Mouse (Mus musculus) ES-E14 (cell line): ENCODE measurements at regions not wholly inside any gene's neighbourhood (a gene's known extent, or its start where the extent isn't known, plus 50 kb on each side); places are given as distances from the start of the nearest gene placed in this dataset.

Source experiments
- DNase-seq: peaks from one replicate; pipeline ENCODE4 v3.0.0-alpha.2; 2013; ENCODE audit warnings: low read depth, low spot score
- H3K27ac ChIP-seq: 2 replicates; pipeline ENCODE4 v1.5.1; 2012; ENCODE audit warnings: low read depth, mild to moderate bottlenecking, low read length, moderate library complexity, mixed read lengths; ENCODE audit not compliant: poor library complexity, insufficient read depth, severe bottlenecking
- H3K36me3 ChIP-seq: 2 replicates; pipeline ENCODE4 v1.6.1; 2012; ENCODE audit warnings: mild to moderate bottlenecking, low read length, moderate library complexity, mixed read lengths; ENCODE audit not compliant: control insufficient read depth, poor library complexity, insufficient read depth, severe bottlenecking
- H3K4me1 ChIP-seq, 2 experiments: fragments of 150-350 bp in 1 of 2; sonication (generic) in 1 of 2; 2 replicates each; pipeline ENCODE4 v1.6.1; 2012; ENCODE audit warnings: low read length in 2 of 2, mild to moderate bottlenecking in 1 of 2, mixed read lengths in 1 of 2; ENCODE audit not compliant: control insufficient read depth in 2 of 2, insufficient read depth in 2 of 2, poor library complexity in 1 of 2
- H3K4me3 ChIP-seq, 2 experiments: fragments of 150-350 bp in 1 of 2; sonication (generic) in 1 of 2; 2 replicates each; pipeline ENCODE4 v1.5.1; 2012; ENCODE audit warnings: low read length in 2 of 2, low read depth in 1 of 2, mild to moderate bottlenecking in 1 of 2, mixed read lengths in 1 of 2; ENCODE audit not compliant: insufficient read depth in 1 of 2, poor library complexity in 1 of 2, severe bottlenecking in 1 of 2
- H3K9ac ChIP-seq: 2 replicates; pipeline ENCODE4 v1.6.1; 2012; ENCODE audit warnings: low read depth, mild to moderate bottlenecking, low read length, mixed read lengths; ENCODE audit not compliant: poor library complexity, insufficient read depth, severe bottlenecking
- H3K9me3 ChIP-seq: fragments of 150-350 bp; sonication (generic); 2 replicates; pipeline ENCODE4 v1.6.1; 2012; ENCODE audit warnings: low read depth, mild to moderate bottlenecking, low read length; ENCODE audit not compliant: control insufficient read depth, insufficient read depth
- CHD2 ChIP-seq: IDR thresholded peaks from 2 replicates; pipeline ENCODE4 v1.6.1; 2014; ENCODE audit warnings: mild to moderate bottlenecking, low read depth, low read length, inconsistent platforms
- HCFC1 ChIP-seq: IDR thresholded peaks from 2 replicates; pipeline ENCODE4 v1.6.1; 2012; ENCODE audit warnings: low read length, inconsistent platforms, borderline replicate concordance; ENCODE audit not compliant: insufficient read depth
- MAFK ChIP-seq: IDR thresholded peaks from 2 replicates; pipeline ENCODE4 v1.6.1; 2014; ENCODE audit warnings: mild to moderate bottlenecking, low read depth, low read length, inconsistent platforms; ENCODE audit not compliant: insufficient read depth
- ZC3H11A ChIP-seq: IDR thresholded peaks from 2 replicates; pipeline ENCODE4 v1.6.1; 2012; ENCODE audit warnings: low read depth, mild to moderate bottlenecking, inconsistent platforms, low read length, borderline replicate concordance
- ZNF384 ChIP-seq: IDR thresholded peaks from 2 replicates; pipeline ENCODE4 v1.6.1; 2012; ENCODE audit warnings: low read depth, low read length, inconsistent platforms
- in situ Hi-C, 2 experiments: fragments of 600-800 bp; cut with MboI; formaldehyde crosslinking; loops; one replicate each; pipeline ENCODE4 v1.15.1; 2025; ENCODE audit warnings: low sequenced_read_pairs in 2 of 2, inconsistent platforms in 1 of 2; ENCODE audit not compliant: unreplicated experiment in 2 of 2

DNA sequence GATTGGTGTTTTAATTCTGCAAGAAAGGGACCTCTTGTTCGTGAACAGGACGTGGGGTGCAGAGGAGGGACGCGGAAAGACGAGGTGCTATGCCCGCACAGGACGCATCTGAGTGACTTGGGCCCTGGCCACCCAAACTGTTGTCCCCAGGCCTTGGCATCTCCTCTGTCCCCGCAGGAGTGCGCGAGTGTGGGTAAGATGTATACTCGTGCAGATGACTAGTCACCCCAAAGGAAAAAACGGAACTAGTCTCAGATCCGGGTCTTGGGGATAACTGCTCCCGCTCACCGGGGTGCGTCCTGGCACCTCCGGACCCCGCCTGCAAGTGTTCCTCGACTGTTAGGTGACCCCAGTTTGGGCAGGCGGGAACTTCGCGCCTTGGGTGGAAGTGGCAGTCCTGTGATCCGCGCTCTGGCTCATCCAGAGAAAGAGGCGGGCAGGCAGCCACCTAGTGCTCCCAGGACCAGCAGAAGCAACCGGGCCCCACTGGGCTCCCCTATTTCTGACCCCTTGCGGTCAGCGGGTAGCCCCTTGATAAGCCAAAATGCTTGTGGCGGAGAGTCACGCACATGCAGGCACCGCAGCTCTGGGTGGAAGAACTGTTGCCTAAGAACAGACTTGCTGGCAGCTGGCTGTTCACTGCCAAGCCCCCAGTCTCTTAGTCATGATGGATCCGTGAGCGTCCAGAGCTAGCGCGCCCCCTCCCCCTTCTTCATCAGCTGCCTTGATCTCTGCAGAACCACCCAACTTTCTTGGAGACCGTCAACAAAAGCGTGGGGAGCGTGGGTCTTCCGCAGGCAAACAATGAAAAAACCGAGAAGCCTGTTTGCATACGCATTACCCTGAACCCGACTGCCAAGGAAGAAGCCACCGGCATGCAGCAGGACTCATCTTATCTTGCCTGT lies 85.0 kb upstream of the Rrp15 start:
- in situ Hi-C loops, result loop anchor here (10.0 to 25.0 kb wide), 2 partner anchors 128 to 131 kb away; partner anchors contain the start of gene D1Pas1 (in 2 of the 2)
- Histone ChIP-seq H3K4me1 (0 out of 4 replicates have a peak, but pooled peaks cover 0 to 2% of the 10 kb centered on the region in 2 experiments), H3K36me3 (no peaks in the 10 kb centered on the region), H3K9ac (no peak overlapping the region), H3K9me3 (no peaks in the 10 kb centered on the region), H3K4me3 (peak overlapping the region; percentile 51 to 56), H3K27ac (no peak overlapping the region)
- TF ChIP-seq ZC3H11A, result no peak
- TF ChIP-seq HCFC1, result no peak
- no peak for TF ChIP-seq CHD2
- no peak for TF ChIP-seq ZNF384
- TF ChIP-seq MAFK, result no peak
- DNase-seq, result peak; percentile 38

DNA sequence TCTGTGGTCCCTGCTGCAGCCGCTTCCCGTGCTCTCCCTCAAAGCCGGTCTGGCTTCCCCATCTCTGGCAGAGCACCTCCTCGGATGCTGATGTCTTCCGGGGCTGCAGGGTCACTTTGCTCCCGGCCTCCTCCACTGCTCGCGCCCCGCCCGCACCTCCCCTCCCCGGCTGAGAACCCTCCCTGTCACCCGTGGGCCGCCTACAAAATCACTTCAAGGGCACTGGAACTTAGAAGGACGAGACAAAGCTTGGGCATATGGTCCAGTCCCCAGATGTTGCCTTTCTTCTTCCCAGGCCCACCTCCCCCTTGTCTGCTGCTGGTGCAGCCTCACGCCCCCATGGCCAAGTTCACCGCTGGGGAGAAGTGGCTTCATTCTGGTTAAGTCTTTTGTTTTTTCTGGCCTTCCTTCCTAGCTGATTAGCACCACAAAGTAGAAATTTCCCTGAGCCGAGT lies 84.3 kb upstream of the Rrp15 start:
- H3K36me3 ChIP-seq, result no peaks in the 10 kb centered on the region
- no peak overlapping the region for H3K9ac ChIP-seq
- DNase-seq, result peak; percentile 21
- H3K4me3 ChIP-seq, result peak overlapping the region; percentile 51 to 56
- TF ChIP-seq CHD2 (no peak), ZNF384 (no peak), ZC3H11A (no peak), HCFC1 (no peak)
- H3K4me1 ChIP-seq, result 0 out of 4 replicates have a peak, but pooled peaks cover 0 to 2% of the 10 kb centered on the region in 2 experiments
- in situ Hi-C loops, result loop anchor here (10.0 to 25.0 kb wide), 2 partner anchors 129 to 131 kb away; partner anchors contain the start of gene D1Pas1 (in 2 of the 2)
- no peak overlapping the region for H3K27ac ChIP-seq
- H3K9me3 ChIP-seq, result no peaks in the 10 kb centered on the region

GRCm38 (mm10) chr1:186827773-186828172 lies 78.6 kb upstream of the Rrp15 start:
- Histone ChIP-seq H3K4me1 (no peaks in the 10 kb centered on the region), H3K9ac (no peak overlapping the region), H3K9me3 (no peaks in the 10 kb centered on the region), H3K4me3 (no peak overlapping the region), H3K36me3 (no peaks in the 10 kb centered on the region), H3K27ac (no peak overlapping the region)
- in situ Hi-C loops, result loop anchor here in 1 of 2 experiments (25.0 kb wide), 1 partner anchor 135 kb away; the partner anchor contains the start of gene D1Pas1
- TF ChIP-seq CHD2 (no peak), ZC3H11A (peak; percentile 96), HCFC1 (no peak), MAFK (no peak)
- peak; percentile 27 for DNase-seq

DNA sequence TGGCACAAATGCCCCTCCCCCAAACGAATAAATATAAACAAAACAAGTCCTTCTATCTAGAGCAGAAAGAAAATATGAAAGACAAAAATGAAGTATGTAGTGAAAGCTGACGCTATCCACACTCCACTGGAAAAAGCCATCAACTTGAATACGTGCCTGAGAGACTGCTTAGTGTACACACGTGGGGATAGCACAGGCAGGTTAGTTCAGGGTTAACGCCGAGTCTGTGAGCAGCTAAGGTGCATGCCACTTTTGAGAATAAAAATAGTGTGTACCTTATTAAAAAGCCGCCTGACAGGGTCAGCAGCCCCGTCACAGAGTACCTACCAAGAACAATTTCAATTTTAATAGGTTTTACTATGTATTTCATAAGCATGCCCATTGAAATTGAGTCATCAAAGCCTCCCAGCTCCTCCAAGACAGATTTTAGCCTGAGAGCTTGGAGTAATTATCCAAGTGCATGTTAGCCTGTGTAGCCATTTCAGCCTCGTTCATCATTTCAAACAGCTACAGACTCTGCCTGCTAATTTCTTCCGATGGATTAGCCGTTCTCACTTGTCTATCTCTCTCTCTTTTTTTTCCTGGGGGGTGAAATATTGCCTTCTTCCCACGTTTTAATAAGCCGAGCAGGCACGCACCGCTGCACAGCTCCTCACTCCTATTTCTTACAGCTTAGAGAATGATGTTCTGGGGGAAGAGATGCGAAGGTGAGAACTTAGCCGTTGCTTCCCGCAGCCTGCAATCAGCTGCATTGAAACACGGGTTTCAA lies 59.2 kb upstream of the Rrp15 start:
- H3K4me3 ChIP-seq, result no peak overlapping the region
- no peak overlapping the region for H3K9ac ChIP-seq
- no peaks in the 10 kb centered on the region for H3K4me1 ChIP-seq
- H3K36me3 ChIP-seq, result no peaks in the 10 kb centered on the region
- no peaks in the 10 kb centered on the region for H3K9me3 ChIP-seq
- H3K27ac ChIP-seq, result no peak overlapping the region
- DNase-seq, result no peak
- TF ChIP-seq CHD2 (no peak), ZNF384 (no peak), MAFK (no peak), HCFC1 (no peak), ZC3H11A (no peak)
- in situ Hi-C loops, result no loop called here
